Mouse (Mus musculus) MEL (cell line): ENCODE results near the gene Srgap3. TPM values are rescaled to one million over a fixed set of nuclear protein-coding genes. Genes with fewer than 3 reads are reported as not detected.

ENCODE experiments used
- DNase-seq: peaks from one replicate; pipeline ENCODE4 v3.0.0; 2011; ENCODE audit warnings: low read depth, low spot score
- H3K27ac ChIP-seq: 2 replicates; pipeline ENCODE4 v1.5.1; 2012; ENCODE audit warnings: low read depth, mild to moderate bottlenecking, control low read depth, low read length, moderate library complexity; ENCODE audit not compliant: control insufficient read depth
- H3K27me3 ChIP-seq, 2 experiments: fragments of 150-350 bp in 1 of 2; sonication (generic) in 1 of 2; 2 replicates each; pipeline ENCODE4 v1.6.1; 2012; ENCODE audit warnings: low read length in 2 of 2, mild to moderate bottlenecking in 2 of 2, improper control_type of control experiment in 1 of 2, moderate library complexity in 1 of 2; ENCODE audit not compliant: insufficient read depth in 2 of 2, control insufficient read depth in 1 of 2
- H3K36me3 ChIP-seq, 2 experiments: 2 replicates each; pipeline ENCODE4 v1.6.1; 2012 to 2014; ENCODE audit warnings: low read length in 2 of 2, improper control_type of control experiment in 1 of 2, inconsistent platforms in 1 of 2, mild to moderate bottlenecking in 1 of 2; ENCODE audit not compliant: insufficient read depth in 2 of 2, control insufficient read depth in 1 of 2
- H3K4me1 ChIP-seq, 2 experiments: fragments of 150-350 bp in 1 of 2; sonication (generic) in 1 of 2; 2 replicates each; pipeline ENCODE4 v1.6.1; 2012; ENCODE audit warnings: low read length in 2 of 2, improper control_type of control experiment in 1 of 2, mild to moderate bottlenecking in 1 of 2; ENCODE audit not compliant: insufficient read depth in 2 of 2, control insufficient read depth in 1 of 2
- H3K4me3 ChIP-seq, 2 experiments: fragments of 150-350 bp in 1 of 2; sonication (generic) in 1 of 2; 2 replicates each; pipeline ENCODE4 v1.5.1; 2012; ENCODE audit warnings: low read depth in 2 of 2, low read length in 2 of 2, mild to moderate bottlenecking in 2 of 2, moderate library complexity in 2 of 2, control low read depth in 1 of 2, improper control_type of control experiment in 1 of 2; ENCODE audit not compliant: control insufficient read depth in 1 of 2, insufficient read depth in 1 of 2
- H3K79me2 ChIP-seq: 2 replicates; pipeline ENCODE4 v1.6.1; 2012; ENCODE audit warnings: mild to moderate bottlenecking, low read length, moderate library complexity; ENCODE audit not compliant: control insufficient read depth, poor library complexity, insufficient read depth
- H3K9ac ChIP-seq: 2 replicates; pipeline ENCODE4 v1.6.1; 2012; ENCODE audit warnings: low read depth, mild to moderate bottlenecking, control low read depth, low read length, moderate library complexity; ENCODE audit not compliant: control insufficient read depth, poor library complexity, severe bottlenecking
- H3K9me3 ChIP-seq: fragments of 150-350 bp; sonication (generic); replicated peaks from 2 replicates; pipeline ENCODE4 v1.6.1; 2012; ENCODE audit warnings: mild to moderate bottlenecking, low read length, improper control_type of control experiment, moderate library complexity; ENCODE audit not compliant: insufficient read depth
- CHD2 ChIP-seq: IDR thresholded peaks from 2 replicates; pipeline ENCODE4 v1.6.1; 2011; ENCODE audit warnings: low read length, improper control_type of control experiment
- CTCF ChIP-seq, 3 experiments: IDR thresholded peaks in 2 of 3; conservative IDR thresholded peaks in 1 of 3; 2 replicates each; pipeline ENCODE4 v1.5.1; 2011 to 2012; ENCODE audit warnings: low read length in 3 of 3, low read depth in 2 of 3, mild to moderate bottlenecking in 2 of 3, improper control_type of control experiment in 1 of 3, inconsistent platforms in 1 of 3, mixed read lengths in 1 of 3, moderate library complexity in 1 of 3; ENCODE audit not compliant: control insufficient read depth in 1 of 3, insufficient read depth in 1 of 3, poor library complexity in 1 of 3, severe bottlenecking in 1 of 3
- E2F4 ChIP-seq: IDR thresholded peaks from 2 replicates; pipeline ENCODE4 v1.6.1; 2011; ENCODE audit warnings: low read depth, low read length, improper control_type of control experiment, borderline replicate concordance
- ELF1 ChIP-seq: IDR thresholded peaks from 2 replicates; pipeline ENCODE4 v1.6.1; 2014; ENCODE audit warnings: low read depth, mild to moderate bottlenecking, inconsistent platforms, low read length, improper control_type of control experiment, moderate library complexity
- GABPA ChIP-seq: IDR thresholded peaks from 2 replicates; pipeline ENCODE4 v1.6.1; 2012; ENCODE audit warnings: low read depth, mild to moderate bottlenecking, inconsistent platforms, low read length, improper control_type of control experiment, moderate library complexity
- JUND ChIP-seq: IDR thresholded peaks from 2 replicates; pipeline ENCODE4 v1.6.1; 2011; ENCODE audit warnings: low read depth, mild to moderate bottlenecking, improper control_type of control experiment, low read length
- MEF2A ChIP-seq: IDR thresholded peaks from 2 replicates; pipeline ENCODE4 v1.6.1; 2014; ENCODE audit warnings: low read depth, mild to moderate bottlenecking, inconsistent platforms, low read length, improper control_type of control experiment; ENCODE audit not compliant: poor library complexity, insufficient replicate concordance, severe bottlenecking; ENCODE audit errors: extremely low read depth
- NELFE ChIP-seq: IDR thresholded peaks from 2 replicates; pipeline ENCODE4 v1.6.1; 2011; ENCODE audit warnings: low read depth, low read length, improper control_type of control experiment
- SIN3A ChIP-seq: IDR thresholded peaks from 2 replicates; pipeline ENCODE4 v1.6.1; 2012; ENCODE audit warnings: low read length, improper control_type of control experiment, inconsistent platforms
- TBP ChIP-seq: IDR thresholded peaks from 2 replicates; pipeline ENCODE4 v1.8.0; 2011; ENCODE audit warnings: low read depth, low read length, improper control_type of control experiment
- TCF12 ChIP-seq: IDR thresholded peaks from 2 replicates; pipeline ENCODE4 v1.6.1; 2014; ENCODE audit warnings: low read depth, mild to moderate bottlenecking, inconsistent platforms, low read length, improper control_type of control experiment, moderate library complexity
- USF2 ChIP-seq, 2 experiments: IDR thresholded peaks; 2 replicates each; pipeline ENCODE4 v1.6.1; 2011 to 2012; ENCODE audit warnings: improper control_type of control experiment in 2 of 2, low read length in 2 of 2, borderline replicate concordance in 1 of 2, inconsistent platforms in 1 of 2, low read depth in 1 of 2, mild to moderate bottlenecking in 1 of 2; ENCODE audit not compliant: insufficient read depth in 1 of 2
- ZMIZ1 ChIP-seq: IDR thresholded peaks from 2 replicates; pipeline ENCODE4 v1.6.1; 2012; ENCODE audit warnings: low read depth, mild to moderate bottlenecking, inconsistent platforms, low read length, improper control_type of control experiment, moderate library complexity
- polyA plus RNA-seq, 2 experiments: library from polyadenylated mRNA; stranded (reverse) in 1 of 2; unstranded in 1 of 2; fragments of >175 nt in 1 of 2; fragments of >200 nt in 1 of 2; gene quantifications; 2 replicates each; pipeline versions ENCODE4 v1.2.1 to v1.2.4; 2012; ENCODE audit warnings: low replicate concordance in 2 of 2, low read depth in 1 of 2; ENCODE audit not compliant: insufficient read length in 2 of 2, insufficient read depth in 1 of 2, missing spikeins in 1 of 2
- total RNA-seq: library from RNA; depleted of rRNA; stranded (reverse); fragments of 300-350 nt; gene quantifications from 2 replicates; pipeline ENCODE4 v1.2.3, GENCODE M21; 2012

Srgap3 gene
- total and polyA plus RNA-seq, 3 experiments: 0.31 to 0.75 TPM; not detected in 1

- Histone ChIP-seq H3K4me1 (no peaks in the 10 kb centered on the region), H3K36me3 (no peaks in the 10 kb centered on the region), H3K9ac (no peak overlapping the region), H3K4me3 (no peak overlapping the region), H3K27me3 (no peaks in the 10 kb centered on the region), H3K9me3 (no peaks in the 10 kb centered on the region), H3K79me2 (no peaks in the 10 kb centered on the region), H3K27ac (no peak overlapping the region)
- no peak for TF ChIP-seq SIN3A
- no peak for TF ChIP-seq TBP
- no peak for TF ChIP-seq E2F4
- TF ChIP-seq CHD2: no peak
- no peak for TF ChIP-seq CTCF (IDR thresholded peaks at IDR 0.05 in 2 of 3, conservative IDR thresholded peaks at IDR 0.05 in 1 of 3; ENCODE audit: control insufficient read depth in 1 of 3, insufficient read depth in 1 of 3, low read depth in 2 of 3, low read length in 3 of 3, poor library complexity in 1 of 3, severe bottlenecking in 1 of 3)
- no peak for TF ChIP-seq NELFE
- TF ChIP-seq USF2 (IDR thresholded peaks at IDR 0.05; ENCODE audit: borderline replicate concordance in 1 of 2, insufficient read depth in 1 of 2, low read depth in 1 of 2, low read length in 2 of 2): no peak
- TF ChIP-seq ELF1: no peak
- no peak for TF ChIP-seq ZMIZ1
- no peak for TF ChIP-seq TCF12
- TF ChIP-seq JUND: no peak
- TF ChIP-seq GABPA: no peak
- DNase-seq: no peak
Observed at GRCm38 (mm10) chr6:112909711-112910110, 37.4 kb downstream of the Srgap3 start.

- TF ChIP-seq MEF2A (no peak), CHD2 (no peak), TBP (no peak)
- TF ChIP-seq, all 39 proteins: peak for 0
- Histone ChIP-seq H3K9ac (no peak overlapping the region), H3K27me3 (no peaks in the 10 kb centered on the region), H3K79me2 (no peaks in the 10 kb centered on the region), H3K27ac (no peak overlapping the region), H3K36me3 (no peaks in the 10 kb centered on the region), H3K4me3 (no peak overlapping the region), H3K4me1 (no peaks in the 10 kb centered on the region), H3K9me3 (no peaks in the 10 kb centered on the region)
- DNase-seq: no peak
Observed at GRCm38 (mm10) chr6:112907887-112908584, 39.0 kb downstream of the Srgap3 start.

GRCm38 (mm10) chr6:112903796-112904195 lies 43.3 kb downstream of the Srgap3 start:
- H3K4me1 ChIP-seq: no peaks in the 10 kb centered on the region
- H3K27ac ChIP-seq: no peak overlapping the region
- no peak overlapping the region for H3K9ac ChIP-seq
- TF ChIP-seq JUND: no peak
- TF ChIP-seq TCF12: no peak
- no peaks in the 10 kb centered on the region for H3K27me3 ChIP-seq
- H3K4me3 ChIP-seq: no peak overlapping the region
- H3K9me3 ChIP-seq: no peaks in the 10 kb centered on the region
- no peaks in the 10 kb centered on the region for H3K79me2 ChIP-seq
- no peaks in the 10 kb centered on the region for H3K36me3 ChIP-seq
- DNase-seq: no peak
